Mouse (Mus musculus) induced T-regulatory cell, adult 2 months (primary cell): ENCODE measurements at regions not wholly inside any gene's neighbourhood (a gene's known extent, or its start where the extent isn't known, plus 50 kb on each side); places are given as distances from the start of the nearest gene placed in this dataset.
A peak's percentile ranks its signal among the peaks of the same experiment; 100 is the strongest.
"Not testable (repeated sequence)": the region's sequence is repeated elsewhere in the genome, so short reads cannot be mapped to it uniquely, and the experiment has no call there.

Experiments
- DNase-seq: peaks from one replicate; pipeline ENCODE4 v3.0.0-alpha.2; 2012; ENCODE audit warnings: low read depth

DNA sequence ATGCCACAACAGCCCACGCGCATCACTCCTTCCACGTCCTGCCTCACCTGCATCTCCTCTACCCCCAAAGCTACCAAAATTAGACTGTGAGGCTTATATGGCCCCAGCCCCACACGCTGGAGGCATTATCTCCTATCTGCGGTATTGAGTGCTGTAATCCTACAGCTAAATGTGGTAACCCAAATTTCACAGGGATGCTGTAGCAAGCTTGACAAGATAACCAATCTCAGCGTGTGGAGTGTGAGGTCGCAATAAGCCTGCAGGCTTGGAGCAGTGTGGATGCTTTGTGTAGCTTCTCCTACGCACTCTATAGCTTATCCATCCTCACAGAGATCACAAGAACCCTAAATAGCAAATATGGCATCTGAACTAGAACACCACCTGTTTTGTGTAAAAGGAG lies 251.2 kb upstream of the Kcnh8 start:
- no peak for DNase-seq

DNA sequence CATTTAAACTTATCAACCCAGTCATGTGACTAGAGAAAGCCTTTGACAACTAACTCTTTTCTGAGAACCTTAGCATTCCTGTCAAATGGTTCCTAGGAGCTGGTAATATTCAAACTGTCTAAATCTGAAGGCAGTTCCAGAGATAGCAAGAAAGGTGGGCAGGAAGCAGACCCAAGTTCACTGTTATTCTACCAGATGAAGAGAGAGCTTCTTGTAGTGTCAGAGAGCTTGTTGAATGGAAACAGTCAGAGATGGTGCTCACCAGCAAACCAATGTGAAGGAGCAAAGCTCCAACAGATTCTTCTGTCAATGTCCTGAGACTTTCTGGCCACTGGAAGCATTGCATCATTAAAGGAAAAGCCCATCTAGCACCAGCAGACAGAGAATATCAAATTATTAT lies 251.8 kb upstream of the Kcnh8 start:
- no peak for DNase-seq

DNA sequence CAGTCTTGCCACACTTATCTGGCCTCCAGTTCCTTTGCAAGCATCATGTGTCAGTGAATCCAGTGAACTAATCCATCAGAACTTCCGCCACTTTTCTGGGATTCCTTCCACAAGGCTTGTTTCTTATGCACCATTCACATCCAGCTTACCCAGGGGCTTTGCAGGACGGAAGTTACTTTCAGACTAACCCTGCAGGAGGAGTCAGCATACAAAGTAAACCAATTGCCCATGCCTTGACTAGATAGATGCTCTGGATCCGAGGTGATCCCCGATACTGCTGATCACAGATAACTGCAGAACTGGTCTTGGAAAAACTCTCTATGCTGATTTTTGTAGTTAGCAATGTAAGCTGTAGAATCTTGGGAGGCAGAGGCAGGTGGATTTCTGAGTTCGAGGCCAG lies 252.6 kb upstream of the Kcnh8 start:
- DNase-seq, result no peak

DNA sequence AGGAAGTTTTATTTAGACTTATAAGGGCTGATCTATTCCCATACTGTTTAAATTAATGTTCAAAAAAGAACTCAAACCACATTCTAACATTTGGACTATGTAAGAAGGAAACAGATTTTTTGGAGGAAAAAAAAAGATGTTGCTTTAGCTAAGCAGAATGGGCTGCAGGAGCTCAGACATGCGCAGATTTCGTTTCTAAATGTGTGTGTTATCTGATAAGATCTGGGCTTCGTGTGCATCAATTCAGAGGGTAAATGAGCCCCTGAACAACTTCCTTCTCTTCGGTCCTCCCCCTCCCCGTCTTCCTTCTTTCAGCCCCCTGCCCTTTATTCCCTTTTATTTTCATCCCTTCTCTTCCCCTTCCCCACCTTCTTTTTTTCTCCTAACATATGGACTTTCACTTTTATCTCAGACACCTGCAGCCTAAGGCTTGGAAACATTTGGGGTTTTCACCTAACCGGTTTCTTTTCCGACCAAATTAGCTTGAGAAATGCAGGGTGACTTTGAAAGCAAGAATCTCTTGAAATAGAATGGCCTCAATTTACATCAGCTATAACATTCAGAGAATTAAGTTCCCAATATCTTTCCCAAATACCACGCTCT lies 253.9 kb upstream of the Kcnh8 start:
- peak; percentile 35 for DNase-seq

DNA sequence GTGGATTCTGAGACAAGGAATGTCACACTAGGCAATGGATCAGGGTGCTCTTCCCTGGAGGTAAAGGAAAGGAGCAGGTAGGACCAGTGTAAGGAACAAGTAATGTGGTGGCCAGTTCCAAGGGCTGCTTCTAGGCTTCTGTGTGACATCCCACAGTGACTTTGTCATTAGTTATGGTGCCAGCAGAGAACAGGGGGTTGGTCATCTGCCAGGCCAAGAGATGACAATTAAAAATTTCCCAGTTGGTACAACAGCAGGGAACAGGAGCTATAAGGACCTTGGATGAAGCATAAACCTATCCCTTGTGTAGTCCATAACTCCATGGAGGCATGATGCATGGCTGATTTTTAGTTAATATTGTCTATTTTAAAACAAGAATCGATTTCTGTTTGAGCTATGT lies 281.9 kb upstream of the Kcnh8 start:
- DNase-seq, result no peak

DNA sequence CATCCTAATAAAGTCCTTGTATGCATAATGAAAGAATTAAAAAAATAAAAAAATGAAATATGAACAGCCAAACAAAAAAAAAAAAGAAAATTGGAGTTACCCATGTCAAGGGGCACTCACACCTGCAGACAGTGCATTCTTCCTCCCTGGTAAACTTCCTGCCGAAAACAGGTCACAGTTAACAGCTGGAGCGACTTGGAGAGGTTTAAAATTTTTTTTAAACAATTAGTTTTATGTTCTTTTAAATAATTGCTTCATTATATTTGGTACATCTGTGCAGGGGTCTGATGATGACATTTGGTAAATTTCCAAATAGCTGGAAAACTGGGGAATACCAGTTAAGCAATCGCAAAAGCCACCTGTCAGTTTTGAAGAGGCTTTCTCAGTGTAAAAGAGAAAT lies 285.5 kb upstream of the Kcnh8 start:
- DNase-seq, result no peak

DNA sequence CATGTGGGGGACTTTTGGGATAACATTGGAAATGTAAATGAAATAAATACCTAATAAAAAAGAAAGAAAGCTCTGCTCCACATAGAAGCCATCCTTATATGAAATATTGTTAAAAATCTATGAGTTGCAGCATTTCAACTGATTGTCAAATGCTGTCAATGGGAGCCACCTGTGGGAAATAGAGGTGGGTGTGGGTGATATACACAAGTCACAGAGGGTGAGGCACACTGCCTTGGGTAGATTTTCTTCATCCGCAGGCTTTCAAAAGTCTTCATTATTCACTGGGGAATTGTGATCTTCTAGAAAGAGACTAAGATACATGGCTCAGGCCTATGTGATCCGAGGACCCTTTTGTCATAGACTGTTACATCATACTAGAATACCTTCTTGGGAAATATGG lies 286.6 kb upstream of the Kcnh8 start:
- no peak for DNase-seq

DNA sequence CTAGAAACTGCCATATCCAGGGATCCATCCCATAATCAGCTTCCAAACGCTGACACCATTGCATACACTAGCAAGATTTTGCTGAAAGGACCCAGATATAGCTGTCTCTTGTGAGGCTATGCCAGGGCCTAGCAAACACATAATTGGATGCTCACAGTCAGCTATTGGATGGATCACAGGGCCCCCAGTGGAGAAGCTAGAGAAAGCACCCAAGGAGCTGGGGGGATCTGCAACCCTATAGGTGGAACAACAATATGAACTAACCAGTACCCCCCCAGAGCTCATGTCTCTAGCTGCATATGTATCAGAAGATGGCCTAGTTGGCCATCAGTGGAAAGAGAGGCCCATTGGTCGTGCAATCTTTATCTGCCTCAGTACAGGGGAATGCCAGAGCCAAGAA lies 287.1 kb upstream of the Kcnh8 start:
- not testable (repeated sequence) for DNase-seq

DNA sequence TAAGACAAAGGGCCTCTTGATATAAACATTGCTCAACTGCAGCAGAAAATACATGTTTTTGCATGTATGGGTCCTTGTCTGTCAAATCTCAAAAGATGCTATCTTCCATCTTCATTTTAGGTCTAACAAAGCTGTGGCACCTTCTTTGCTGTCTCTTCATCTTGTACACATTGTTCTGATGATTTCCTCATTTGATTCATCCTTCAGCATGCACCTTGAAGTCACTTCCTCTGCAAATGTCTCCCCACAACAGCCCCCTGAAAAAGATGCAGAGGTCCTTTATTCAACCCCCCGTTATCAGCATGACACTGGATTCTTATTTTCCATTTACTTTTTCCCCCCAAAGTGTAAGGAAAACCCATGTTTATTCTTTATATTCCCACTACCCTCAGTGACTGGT lies 290.5 kb upstream of the Kcnh8 start:
- no peak for DNase-seq

DNA sequence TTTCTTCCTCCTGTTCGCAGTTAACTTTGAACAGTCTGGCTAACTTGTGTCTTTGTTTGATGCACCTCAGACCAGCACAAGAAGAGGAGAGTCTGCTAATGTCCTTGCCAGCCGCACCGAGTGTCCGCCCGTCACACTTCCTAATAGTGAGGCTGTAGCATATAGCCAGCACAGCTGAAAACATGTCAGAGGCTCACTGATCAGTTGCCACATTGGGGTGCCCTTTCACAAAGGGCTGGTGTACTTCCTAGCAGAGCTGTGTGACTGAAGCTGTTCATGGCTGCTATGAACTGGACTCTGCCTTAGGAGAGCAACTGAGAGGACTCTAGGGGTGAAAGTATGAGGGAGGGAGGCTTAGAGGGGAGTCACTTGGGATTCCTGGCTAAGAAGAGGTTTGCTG lies 293.7 kb upstream of the Kcnh8 start:
- no peak for DNase-seq

DNA sequence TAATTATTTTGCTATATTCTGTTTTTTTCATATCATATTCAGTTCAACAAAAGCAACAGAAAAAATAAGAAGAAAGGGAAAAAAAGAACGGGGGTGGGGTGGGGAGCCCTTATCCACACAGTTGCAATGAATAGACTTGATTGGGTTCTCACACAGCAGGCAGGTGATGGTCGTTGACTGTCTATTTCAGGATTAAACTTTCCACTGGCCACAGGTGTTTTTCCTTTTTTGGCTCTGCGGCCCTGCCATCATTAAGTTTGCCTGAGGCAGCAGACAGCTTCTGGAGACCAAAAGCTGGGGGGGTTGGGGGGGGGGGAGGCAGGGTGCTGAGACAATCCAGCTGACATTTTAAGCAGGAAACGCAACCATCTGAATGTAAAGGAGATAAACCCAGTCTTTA lies 298.4 kb upstream of the Kcnh8 start:
- DNase-seq, result no peak

DNA sequence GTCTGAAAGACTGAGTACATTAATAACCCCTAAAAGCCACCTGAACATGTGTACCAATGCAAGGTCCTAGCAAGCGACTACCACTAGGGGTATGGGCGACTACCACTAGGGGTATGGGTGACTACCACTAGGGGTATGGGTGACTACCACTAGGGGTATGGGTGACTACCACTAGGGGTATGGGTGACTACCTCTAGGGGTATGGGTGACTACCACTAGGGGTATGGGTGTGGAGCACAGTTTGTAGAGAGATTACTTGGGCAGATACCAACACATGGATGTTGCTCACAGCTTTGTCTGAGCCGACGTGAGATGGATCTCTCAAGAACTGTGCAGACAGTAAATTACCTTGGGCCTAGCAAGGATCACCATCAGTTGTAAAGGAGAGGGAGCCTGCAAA lies 299.2 kb upstream of the Kcnh8 start:
- peak; percentile 5 for DNase-seq

DNA sequence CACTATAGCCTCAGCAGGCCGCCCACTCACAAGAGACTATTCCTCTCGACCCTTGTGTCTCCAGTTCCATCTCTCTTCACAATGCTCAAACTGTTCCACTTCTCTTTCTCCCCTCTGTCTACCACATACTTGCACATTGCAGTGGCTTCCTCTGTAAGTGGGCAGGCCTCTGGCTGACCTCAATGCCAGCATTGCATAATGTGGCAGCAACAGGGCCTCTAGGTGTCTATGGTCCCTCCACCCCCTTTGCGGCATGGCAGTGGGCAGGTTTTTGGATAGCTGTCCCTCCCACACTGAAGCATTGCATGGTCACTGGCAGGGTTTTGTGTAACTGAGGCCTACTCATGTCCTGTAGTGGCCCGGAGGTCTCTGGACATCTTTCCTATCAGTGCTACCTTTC lies 302.7 kb upstream of the Kcnh8 start:
- no peak for DNase-seq

DNA sequence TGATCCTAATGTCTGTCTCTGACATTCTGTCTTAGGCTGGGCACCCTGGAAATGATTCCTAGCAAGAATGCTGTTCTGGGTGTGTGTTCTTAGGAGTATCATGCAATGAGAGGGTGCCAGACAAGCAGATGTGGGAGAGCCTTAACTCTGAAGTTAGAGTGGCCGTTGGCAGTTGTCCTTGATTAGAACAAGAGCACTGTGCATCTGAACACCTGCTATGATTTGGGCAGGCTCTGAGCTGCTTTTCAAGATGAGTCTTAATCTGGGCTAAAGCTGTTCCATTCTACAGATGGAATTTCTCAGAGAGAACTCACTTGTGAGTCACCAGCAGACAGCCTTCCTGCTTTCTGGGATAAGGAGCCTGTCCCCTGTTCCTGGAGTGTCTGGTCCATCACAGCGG lies 317.1 kb upstream of the Kcnh8 start:
- no peak for DNase-seq

DNA sequence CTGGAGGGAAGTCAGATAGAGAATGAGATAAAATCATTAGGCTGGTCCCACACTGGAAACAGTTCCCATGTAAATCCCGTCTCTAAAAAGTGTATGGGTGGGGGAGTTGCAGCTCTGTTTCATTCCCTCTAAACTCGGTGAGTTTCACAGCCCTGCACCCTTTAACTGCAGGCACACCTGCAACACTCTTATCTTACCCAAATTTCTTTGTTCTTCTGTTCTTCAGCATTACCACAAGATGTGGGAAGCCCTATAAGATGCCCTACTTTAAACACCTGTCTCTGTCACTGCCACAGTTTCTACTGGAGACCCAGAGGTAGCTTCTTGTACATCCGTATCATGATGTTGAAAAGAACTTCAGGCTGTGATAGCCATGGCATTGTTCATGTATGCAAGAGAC lies 320.2 kb upstream of the Kcnh8 start:
- DNase-seq, result no peak

DNA sequence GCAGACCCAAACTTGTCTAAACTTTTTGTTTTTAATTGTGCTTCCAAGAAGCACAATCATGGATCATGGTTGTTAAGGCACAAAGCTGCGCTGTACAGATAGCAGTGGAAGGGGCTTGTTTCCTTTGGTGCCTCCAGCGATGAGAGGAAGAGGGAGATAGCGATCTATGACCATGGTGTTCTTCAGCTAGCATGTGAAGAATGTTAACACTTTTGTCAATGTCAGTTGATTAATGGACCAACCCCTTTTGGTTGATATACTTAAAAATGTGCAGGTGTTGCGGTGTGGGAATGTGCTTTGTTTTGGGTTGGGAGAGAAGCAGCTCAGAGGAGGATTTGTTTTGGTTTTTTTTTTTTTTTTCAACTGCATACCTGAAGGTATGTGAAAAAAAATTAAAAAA lies 324.0 kb upstream of the Kcnh8 start:
- no peak for DNase-seq

DNA sequence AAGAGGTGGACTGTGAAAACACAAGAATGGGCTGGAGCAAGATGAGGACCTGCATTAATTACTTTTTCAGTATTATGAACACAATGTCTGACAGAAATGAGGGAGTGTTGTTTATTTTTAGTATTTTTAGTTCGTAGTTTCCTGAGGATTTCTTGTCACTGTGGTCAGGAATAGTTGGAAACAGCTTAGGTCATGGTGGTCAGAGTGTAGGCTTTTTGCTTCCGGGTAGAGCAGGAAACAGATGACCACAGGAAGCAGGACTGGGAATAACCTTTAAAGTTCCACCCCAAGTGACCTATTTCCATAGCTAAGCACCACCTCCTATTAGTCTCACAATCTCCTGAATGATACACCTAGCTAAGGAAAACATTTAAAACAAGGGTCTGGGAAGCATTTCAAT lies 333.7 kb upstream of the Kcnh8 start:
- DNase-seq, result no peak

DNA sequence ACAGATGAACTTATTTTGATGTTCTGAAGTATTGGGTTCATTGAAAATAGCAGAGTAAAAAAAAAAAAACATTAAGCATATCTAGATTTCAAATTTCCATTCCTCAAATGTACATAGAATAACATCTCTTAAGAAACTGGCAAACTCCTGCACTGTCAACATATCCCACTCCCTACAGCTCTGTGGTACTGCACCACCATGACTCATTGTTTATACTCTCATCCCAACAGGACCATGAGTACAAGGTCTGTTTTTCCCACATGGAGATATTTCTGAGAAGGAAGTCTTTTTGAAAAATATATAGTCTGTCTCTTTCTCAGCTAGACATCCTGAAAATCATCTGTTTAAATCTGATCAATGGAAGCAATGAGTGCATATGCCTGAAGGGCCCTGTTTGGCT lies 351.2 kb upstream of the Kcnh8 start:
- no peak for DNase-seq

DNA sequence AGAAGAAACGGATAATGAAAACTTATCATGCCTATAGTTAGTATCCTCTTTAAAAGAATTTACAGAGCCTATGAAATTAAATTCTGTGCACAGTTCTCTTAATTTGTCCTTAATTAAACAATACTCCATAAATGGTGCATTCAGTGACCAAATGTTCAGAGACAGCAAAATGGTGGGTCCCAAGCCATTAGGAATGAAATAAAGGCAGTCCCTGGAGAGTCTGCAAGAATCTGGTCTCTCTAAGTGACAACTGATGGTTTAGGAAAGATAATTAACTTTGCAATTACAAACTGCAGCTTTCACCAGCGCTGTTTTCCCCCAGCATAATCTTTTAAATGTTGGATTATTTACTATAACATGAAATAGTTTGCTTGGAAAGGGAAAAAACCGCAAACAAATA lies 376.9 kb upstream of the Kcnh8 start:
- no peak for DNase-seq

DNA sequence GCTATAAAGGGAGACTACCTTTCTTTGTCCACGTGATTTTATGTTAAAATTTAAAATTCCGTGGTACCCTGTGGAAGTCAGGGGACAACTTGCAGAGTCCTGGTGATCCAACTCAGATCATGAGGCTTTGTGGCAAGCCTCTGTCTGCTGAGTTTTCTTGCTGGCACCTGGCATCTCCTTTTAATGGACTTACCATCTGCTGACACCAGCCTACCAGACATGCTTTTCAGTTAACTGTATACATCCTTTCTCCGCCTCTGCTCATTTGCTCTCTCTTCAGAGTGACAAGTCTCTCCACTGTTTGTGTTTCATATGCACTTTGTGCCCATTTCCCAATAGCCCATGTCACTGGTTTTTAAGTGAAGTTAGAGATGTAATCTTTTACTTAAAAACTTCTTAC lies 382.1 kb upstream of the Kcnh8 start:
- no peak for DNase-seq

DNA sequence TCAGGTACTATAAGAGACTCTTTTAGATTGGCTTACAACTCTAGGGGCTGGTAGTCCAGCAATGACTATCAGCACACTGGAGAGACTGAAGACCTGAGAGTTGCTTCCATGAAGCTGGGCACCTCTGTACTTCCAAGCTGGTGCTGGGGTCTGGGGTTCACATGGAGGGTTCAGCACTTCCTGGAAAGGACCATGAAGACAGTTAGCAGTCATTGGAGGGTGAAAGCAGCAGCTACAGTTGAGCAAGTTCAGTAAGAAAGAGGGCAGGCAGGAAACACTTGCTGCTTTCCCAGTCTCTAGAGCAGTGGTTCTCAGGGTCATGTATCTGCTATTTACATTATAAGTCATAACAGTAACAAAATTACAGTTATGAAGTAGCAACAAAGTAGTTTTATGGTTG lies 384.3 kb upstream of the Satb1 start:
- no peak for DNase-seq

DNA sequence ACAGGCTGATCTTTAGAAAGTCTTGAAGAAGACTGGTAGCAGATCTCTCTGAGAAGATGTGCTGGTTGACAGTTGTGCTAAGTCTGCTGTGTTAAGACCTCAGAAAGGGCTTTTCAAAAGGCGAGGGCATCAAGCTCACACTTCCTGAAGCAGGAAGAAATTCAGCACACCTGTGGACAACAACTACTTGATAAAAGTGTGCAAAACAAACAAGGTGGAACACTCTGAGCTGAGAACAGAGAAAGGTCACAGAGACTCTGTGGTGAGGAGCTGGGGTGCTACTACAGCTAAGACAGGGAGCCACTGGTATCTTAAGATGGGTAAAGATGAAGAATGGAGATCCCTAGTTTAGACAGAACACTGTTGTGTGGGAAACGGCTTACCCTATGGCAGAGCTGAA lies 379.9 kb upstream of the Satb1 start:
- no peak for DNase-seq

DNA sequence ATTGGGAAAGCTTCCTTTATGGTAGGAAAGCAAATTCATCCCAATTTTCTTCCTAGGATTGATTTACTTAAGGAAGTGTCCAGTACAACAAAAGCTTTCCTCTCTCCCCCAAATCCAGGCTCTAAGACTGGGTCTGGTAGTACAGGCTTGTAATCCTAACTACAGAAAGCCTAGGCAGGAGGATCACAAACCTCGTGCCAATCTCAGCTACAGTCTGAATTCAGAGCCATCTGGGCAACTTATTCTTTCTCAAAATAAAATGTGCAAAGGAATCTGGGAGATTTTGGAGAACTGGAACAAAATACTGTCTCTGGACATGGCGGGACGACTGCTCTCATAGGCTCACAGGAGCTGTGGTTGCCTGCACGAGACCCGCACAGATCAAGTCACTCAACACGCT lies 377.4 kb upstream of the Satb1 start:
- DNase-seq, result no peak

DNA sequence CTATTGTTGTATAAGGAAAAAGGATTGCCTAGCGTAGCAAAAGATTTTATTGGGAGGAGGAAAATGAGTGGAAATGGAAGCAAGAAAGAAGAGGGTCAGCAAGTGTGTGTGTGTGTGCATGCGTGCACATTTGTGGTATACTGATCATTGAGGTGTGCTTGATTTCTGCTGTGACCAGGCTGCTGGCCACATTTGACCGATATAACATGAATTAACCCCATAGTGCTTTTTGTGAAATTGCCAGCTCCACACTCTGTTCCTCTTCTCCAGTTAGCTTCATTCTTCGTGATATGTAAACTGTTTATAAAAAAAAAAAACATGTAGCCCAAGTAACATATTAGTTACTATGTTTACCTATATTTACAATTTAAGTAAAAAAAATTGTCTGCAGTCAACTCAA lies 364.6 kb upstream of the Satb1 start:
- DNase-seq, result no peak

DNA sequence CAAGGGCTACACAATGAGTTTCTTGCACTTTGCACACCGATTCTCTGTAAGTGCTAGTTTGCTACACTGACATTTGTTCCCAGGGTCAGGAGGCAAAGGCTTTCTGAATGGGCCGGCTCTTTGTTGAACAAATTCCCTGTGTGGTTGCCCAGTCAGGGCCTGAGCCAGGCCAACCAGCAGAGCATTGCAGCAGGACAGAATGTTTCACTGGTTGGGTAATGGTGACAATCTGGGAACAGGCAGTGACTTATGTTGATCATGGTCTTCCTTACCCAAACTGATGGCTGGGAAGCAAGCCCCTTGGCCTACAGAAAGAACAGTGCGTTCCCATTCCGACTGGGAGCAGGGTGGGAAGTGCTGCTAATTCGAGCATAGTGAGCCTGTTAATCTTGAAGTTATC lies 363.7 kb upstream of the Satb1 start:
- DNase-seq, result no peak
